Mouse (Mus musculus) WW6 (cell line): ENCODE data around the gene Asic3.

ENCODE experiments used
- DNase-seq: peaks from one replicate; pipeline ENCODE4 v3.0.0-alpha.2; 2013; ENCODE audit warnings: low read depth, low spot score

Asic3 gene

DNA sequence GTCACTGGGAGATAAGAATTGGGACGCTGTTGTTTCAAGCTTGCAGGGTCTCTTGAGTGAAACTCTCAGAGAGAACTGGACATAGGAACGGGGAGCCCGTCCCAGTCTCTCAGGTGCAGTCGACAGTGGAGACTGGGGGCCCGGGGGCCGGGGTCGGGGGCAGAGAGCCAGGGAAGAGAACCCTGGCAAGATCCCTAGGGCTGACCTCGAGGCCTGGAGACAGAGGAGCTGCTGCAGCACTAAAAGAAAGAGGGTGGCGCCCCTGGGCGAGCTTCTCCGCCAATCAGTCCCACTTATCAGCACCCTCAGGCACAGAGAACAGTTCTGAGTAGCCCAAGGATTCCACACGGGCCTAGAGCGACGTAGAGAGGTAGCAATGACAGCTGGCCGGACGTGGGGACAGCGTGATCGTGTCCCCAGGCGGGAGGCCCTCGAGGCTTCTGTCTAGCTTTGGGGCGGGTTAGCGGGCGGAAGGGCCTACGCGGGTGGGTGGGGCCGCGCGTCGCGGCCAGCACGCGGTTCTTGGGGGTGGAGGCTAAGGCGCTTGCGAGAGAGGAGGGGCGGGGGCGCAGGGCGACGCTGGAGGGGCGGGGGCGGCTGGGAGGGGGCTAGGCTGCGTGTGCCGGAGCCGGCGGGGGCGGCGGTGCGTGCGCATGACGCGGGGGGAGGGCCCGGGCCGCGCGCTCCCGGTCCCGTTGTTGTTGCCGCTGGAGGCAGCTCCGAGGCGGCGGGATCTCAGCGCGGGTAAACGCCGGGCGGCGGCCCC lies 38.3 kb downstream of the Asic3 start:
- DNase-seq = no peak

DNA sequence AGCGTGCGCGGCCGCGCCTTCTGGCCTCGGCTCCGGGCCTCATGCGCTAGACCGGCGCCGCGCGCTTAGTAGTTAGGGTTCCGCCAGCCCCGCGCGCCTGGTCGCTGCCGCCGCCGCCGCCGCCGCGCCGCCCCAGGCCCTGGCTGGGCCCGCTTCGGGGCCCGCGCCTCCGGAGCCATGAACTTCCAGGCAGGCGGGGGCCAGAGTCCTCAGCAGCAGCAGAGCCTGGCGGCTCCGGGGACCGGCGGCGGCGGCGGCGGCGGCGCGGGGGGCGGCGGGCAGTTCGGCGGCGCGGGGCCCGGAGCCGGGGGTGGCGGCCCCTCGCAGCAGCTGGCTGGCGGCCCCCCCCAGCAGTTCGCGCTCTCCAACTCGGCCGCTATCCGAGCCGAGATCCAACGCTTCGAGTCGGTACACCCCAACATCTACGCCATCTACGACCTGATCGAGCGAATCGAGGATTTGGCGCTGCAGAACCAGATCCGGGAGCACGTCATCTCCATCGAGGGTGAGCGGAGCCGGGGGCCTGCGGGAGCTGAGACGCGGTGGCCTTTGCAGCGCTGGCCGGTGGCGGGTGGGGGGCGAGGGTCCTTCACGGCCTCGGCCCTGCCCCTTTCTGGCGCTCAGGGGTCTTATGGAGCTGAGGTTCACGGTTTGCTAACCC lies 39.0 kb downstream of the Asic3 start, which contains the start of gene Agap3:
Gene Agap3 (plus strand): TSS at position 148 of the 661 bp plus-strand sequence.
- DNase-seq = no peak

- no peak for DNase-seq
Measured at GRCm38 (mm10) chr5:24452691-24453233, 39.6 kb downstream of the Asic3 start.

GRCm38 (mm10) chr5:24453283-24453984 lies 40.2 kb downstream of the Asic3 start:
- no peak for DNase-seq

- DNase-seq = no peak
Measured at GRCm38 (mm10) chr5:24453985-24454303, 40.8 kb downstream of the Asic3 start.

- no peak for DNase-seq
Measured at GRCm38 (mm10) chr5:24455076-24455475, 41.9 kb downstream of the Asic3 start.

- DNase-seq = no peak
Measured at GRCm38 (mm10) chr5:24455613-24456012, 42.4 kb downstream of the Asic3 start.

DNA sequence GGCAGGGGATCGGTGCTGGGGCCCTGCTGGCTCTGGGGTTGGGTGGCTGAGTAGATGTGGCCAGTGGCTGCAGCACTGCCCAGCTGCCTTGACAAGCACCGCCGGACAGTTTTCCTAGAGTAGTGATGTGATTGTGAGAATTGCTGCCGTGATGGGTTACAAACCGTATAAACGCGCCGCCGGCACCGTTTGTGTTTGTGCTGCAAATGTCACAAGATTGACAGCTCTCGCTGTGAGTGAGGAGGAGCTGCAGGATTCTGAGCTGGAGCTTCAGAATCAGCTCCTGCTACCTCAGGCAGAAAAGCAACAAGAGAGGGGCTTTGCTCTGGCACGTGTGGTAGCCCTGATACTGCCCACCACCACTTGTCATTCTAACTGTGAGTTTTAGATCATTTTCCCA lies 53.6 kb downstream of the Asic3 start:
- no peak for DNase-seq
